Mouse (Mus musculus) C2C12 (cell line): ENCODE measurements around the gene Tbc1d10c.

ENCODE experiments used
- CTCF ChIP-seq: IDR thresholded peaks from one replicate; pipeline ENCODE4 v1.5.1; 2011; ENCODE audit not compliant: control insufficient read depth, insufficient read depth, insufficient read length
- MAX ChIP-seq: IDR thresholded peaks from one replicate; pipeline ENCODE4 v1.6.1; 2011; ENCODE audit warnings: mild to moderate bottlenecking, control low read depth
- MYOD1 ChIP-seq: IDR thresholded peaks from one replicate; pipeline ENCODE4 v1.6.1; 2011; ENCODE audit warnings: low read depth; ENCODE audit not compliant: control insufficient read depth, insufficient read length
- MYOG ChIP-seq: IDR thresholded peaks from one replicate; pipeline ENCODE4 v1.6.1; 2011; ENCODE audit not compliant: control insufficient read depth, insufficient read length; ENCODE audit errors: extremely low read depth
- USF1 ChIP-seq: IDR thresholded peaks from one replicate; pipeline ENCODE4 v1.6.1; 2011; ENCODE audit warnings: low read depth, mild to moderate bottlenecking, control low read depth, moderate library complexity

- no peak for TF ChIP-seq CTCF
- TF ChIP-seq MYOD1: no peak
- TF ChIP-seq USF1: no peak
- TF ChIP-seq MAX: no peak
- no peak for TF ChIP-seq MYOG
Observed at GRCm38 (mm10) chr19:4180411-4180810, 10.7 kb downstream of the Tbc1d10c start.
